Mouse (Mus musculus): ENCODE measurements around the gene Trappc6b. TPM values are rescaled to one million over a fixed set of nuclear protein-coding genes. Genes with fewer than 3 reads are reported as not detected.
A peak's percentile ranks its signal among the peaks of the same experiment; 100 is the strongest.

The Trappc6b gene
- not detected in 2 replicates for polyA plus RNA-seq (2012; ENCODE audit: insufficient read depth, insufficient read length, low replicate concordance, missing spikeins)

DNA sequence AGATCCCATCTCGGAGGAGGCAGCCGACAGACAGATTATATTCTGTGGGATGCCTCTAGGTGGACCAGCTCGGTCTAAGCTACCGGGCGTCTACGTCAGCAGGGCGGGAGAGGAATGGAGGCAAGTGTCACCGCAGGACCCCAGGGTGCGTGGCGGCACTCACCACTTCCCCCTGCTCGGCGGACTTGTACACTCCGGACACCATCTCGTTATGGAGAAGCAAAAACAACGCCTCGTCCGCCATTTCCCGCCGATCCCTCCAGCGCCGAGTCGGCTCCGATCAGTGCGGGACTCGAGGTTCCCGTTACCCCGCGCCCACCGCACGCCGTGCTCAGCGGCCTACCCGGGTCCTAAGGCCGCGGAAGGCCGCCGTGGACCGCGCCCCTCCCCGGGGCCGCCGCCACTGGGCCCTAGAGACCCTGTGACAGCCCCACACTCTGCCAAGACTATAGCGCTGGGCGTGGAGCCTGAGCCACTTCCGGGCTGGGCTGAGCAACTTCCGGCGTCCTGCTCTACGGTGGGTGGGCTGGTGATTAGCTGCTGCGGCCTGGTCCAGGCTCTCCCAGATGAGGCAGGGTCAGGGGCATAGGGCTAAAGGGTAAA is at the start of gene Trappc6b:
TSS of gene Trappc6b (minus strand) at position 480 of the 603 bp plus-strand sequence.
- H3K4me1 ChIP-seq (ENCODE audit: control insufficient read depth, insufficient read depth, low read length): 0 out of 2 replicates have a peak, but pooled peaks cover 2% of the 10 kb centered on the region
- H3K27ac ChIP-seq (ENCODE audit: insufficient read depth, low read depth, low read length): peak within 1 kb of the TSS; percentile 57
- H3K4me3 ChIP-seq (ENCODE audit: insufficient read depth, low read depth, low read length): peak within 1 kb of the TSS; percentile 70
- TF ChIP-seq POLR2A (IDR thresholded peaks at IDR 0.05; ENCODE audit: insufficient read depth, low read depth, low read length) (peak; percentile 84), CTCF (IDR thresholded peaks at IDR 0.05; ENCODE audit: insufficient read depth, low read depth, low read length) (no peak)
- WGBS: under 1% methylated on average over 49 of the region's 49 CpGs

DNA sequence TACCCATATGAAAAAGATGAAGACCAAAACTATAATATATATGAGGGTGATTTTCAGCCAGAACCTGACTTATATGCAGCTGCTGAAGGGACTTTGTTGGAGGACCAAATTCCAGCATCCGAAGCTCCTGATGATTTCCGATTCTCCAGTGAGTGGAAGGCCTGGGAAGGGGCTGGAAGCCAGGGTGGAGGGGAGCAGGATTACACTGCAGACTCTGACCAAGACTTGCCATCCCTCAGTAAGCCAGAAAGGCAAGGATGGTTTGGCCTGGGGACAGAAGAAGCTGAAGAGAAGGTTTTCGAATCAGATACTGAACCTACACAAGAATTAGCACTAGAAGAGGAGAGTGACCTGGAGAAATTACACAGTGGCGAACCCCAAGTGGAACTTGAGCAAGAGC is 46.7 kb upstream of the Trappc6b start:
- Histone ChIP-seq H3K4me3 (ENCODE audit: insufficient read depth, low read depth, low read length) (no peak overlapping the region), H3K4me1 (ENCODE audit: control insufficient read depth, insufficient read depth, low read length) (no peaks in the 10 kb centered on the region), H3K27ac (ENCODE audit: insufficient read depth, low read depth, low read length) (no peak overlapping the region)
- 89% methylated on average over 4 of the region's 4 CpGs for WGBS
- TF ChIP-seq POLR2A (IDR thresholded peaks at IDR 0.05; ENCODE audit: insufficient read depth, low read depth, low read length) (no peak), CTCF (IDR thresholded peaks at IDR 0.05; ENCODE audit: insufficient read depth, low read depth, low read length) (no peak)

DNA sequence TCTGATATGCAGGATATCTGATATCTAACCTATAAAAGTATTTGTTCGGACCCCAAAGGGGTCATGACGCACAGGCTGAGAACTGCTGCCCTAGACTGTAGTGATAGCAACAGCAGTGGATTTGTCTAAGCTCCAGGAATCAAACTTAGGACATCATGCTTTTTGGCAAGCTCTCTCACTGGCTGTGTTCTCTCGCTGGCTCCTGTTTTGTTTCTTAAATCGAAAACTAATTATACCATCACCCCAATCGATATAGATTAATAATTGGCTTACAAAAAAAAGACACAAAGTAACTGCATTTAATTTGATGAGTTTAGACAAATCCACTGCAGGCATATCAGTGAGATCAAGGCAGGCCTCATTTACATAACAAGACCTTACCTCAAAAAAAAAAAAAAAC is 45.2 kb upstream of the Trappc6b start:
- Histone ChIP-seq H3K4me3 (ENCODE audit: insufficient read depth, low read depth, low read length) (no peak overlapping the region), H3K4me1 (ENCODE audit: control insufficient read depth, insufficient read depth, low read length) (no peaks in the 10 kb centered on the region), H3K27ac (ENCODE audit: insufficient read depth, low read depth, low read length) (no peak overlapping the region)
- WGBS: 63% methylated on average over 5 of the region's 5 CpGs
- TF ChIP-seq CTCF (IDR thresholded peaks at IDR 0.05; ENCODE audit: insufficient read depth, low read depth, low read length) (no peak), POLR2A (IDR thresholded peaks at IDR 0.05; ENCODE audit: insufficient read depth, low read depth, low read length) (no peak)

DNA sequence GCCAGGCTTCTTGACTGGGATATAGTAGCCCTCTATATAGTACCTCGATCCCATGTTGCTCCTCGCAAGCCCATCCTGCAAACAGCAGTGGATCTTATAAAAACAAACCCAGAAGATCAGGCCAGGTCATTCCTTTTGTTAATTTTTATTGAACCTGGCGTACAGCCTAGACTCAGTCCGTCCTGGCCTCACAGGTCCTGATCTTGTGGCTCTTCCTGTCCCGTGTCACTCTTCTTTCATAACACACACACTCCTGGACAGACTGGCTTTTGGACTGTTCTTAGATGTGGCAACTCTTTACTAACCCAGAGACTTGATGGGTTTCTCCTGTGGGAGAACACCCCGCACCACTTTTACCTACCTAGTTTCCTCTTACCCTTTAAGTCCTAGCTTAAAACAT is 44.6 kb upstream of the Trappc6b start:
- 83% methylated on average over 6 of the region's 6 CpGs for WGBS
- no peak overlapping the region for H3K27ac ChIP-seq (ENCODE audit: insufficient read depth, low read depth, low read length)

DNA sequence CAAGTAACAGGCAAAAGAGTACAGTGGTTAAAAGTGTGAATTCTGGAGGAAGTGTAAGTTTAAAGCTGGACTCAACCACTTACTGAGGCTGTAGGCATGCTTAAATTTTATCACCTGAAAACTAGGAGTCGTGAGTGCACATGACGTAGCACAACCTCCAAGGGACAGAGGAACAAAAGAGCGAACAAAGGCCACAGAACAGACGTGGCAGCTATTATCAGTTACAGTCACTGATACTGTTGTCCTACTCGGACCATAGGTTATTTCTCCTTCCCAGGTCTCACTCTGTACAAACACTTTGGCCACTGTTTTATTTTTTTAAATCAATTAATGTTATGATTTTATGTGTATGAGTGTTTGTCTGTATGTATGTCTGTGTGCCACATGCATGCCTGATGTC is 43.5 kb upstream of the Trappc6b start:
- TF ChIP-seq POLR2A (IDR thresholded peaks at IDR 0.05; ENCODE audit: insufficient read depth, low read depth, low read length) (no peak), CTCF (IDR thresholded peaks at IDR 0.05; ENCODE audit: insufficient read depth, low read depth, low read length) (no peak)
- H3K27ac ChIP-seq (ENCODE audit: insufficient read depth, low read depth, low read length): no peak overlapping the region
- no peaks in the 10 kb centered on the region for H3K4me1 ChIP-seq (ENCODE audit: control insufficient read depth, insufficient read depth, low read length)
- WGBS: 83% methylated on average over 5 of the region's 5 CpGs
- H3K4me3 ChIP-seq (ENCODE audit: insufficient read depth, low read depth, low read length): no peak overlapping the region

More for the DNA sequence above, 44.6 kb upstream of the Trappc6b start:
- TF ChIP-seq CTCF (IDR thresholded peaks at IDR 0.05; ENCODE audit: insufficient read depth, low read depth, low read length) (no peak), POLR2A (IDR thresholded peaks at IDR 0.05; ENCODE audit: insufficient read depth, low read depth, low read length) (no peak)
- no peaks in the 10 kb centered on the region for H3K4me1 ChIP-seq (ENCODE audit: control insufficient read depth, insufficient read depth, low read length)
- no peak overlapping the region for H3K4me3 ChIP-seq (ENCODE audit: insufficient read depth, low read depth, low read length)

DNA sequence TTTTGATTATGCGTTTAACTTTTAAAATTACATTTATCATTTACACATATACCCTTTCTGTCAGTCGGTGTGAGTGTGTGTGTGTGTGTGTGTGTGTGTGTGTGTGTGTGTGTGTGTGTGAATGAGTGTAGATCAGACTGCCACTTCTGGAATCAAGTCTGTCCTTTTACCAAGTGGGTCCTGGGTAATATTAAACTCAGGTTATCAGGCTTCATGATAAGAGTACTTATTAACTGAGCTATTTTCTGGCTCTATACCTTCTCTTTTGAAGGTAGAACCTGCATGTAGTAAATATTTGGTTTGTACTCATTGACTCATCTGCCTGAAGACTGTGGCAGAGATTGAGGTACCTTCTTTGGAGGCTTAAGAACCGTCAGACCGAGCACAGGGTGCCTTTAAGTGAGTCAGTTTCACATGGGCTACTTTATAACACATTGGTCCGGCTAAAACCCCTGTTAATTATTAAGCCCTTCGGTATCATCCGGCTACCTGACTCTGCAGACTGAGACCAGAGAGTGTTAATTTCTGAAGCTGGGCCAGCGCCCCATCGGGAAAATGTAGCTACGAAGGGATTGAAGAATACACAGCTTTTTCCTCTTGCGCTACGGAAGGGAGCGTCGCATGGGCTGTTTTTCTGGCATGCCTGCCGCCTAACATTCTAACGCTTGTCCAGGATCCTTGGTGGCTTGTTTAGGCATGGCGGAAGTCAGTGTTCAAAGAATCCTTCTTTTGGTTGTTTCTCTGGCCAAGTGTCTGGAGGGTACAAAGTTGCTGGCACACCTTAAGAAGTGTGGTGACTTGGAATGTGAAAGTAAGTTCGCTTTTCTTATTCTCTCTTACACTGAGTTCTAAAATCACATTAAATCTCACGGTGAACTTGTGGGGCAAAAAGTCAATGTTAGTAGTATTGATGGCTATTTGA is 34.1 kb upstream of the Trappc6b start, which contains the start of gene Mia2:
TSS of gene Mia2 (plus strand) at position 696 of the 922 bp plus-strand sequence.
- TF ChIP-seq POLR2A (IDR thresholded peaks at IDR 0.05; ENCODE audit: insufficient read depth, low read depth, low read length) (no peak), CTCF (IDR thresholded peaks at IDR 0.05; ENCODE audit: insufficient read depth, low read depth, low read length) (no peak)
- Histone ChIP-seq H3K4me3 (ENCODE audit: insufficient read depth, low read depth, low read length) (no peak within 1 kb of the TSS), H3K27ac (ENCODE audit: insufficient read depth, low read depth, low read length) (no peak within 1 kb of the TSS), H3K4me1 (ENCODE audit: control insufficient read depth, insufficient read depth, low read length) (no peaks in the 10 kb centered on the region)
- WGBS: 86% methylated on average over 19 of the region's 19 CpGs

DNA sequence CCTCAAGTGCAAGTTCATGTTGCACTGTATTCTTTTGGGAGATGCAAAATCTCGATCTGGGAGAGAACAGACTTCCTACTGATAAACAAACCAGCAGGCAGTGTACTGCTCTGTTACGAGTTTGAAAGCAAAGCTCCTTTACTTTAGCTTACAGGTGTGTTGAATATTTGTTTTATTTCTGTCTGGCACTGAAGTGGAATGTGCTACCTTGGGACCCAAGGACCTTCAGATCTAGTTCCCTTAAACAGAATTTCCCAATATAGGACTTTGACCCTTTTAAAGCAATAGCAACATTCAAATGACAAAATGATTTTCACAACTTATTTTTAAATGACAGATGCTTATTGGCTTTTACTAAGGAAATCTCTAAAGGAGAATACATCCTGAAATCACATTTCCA is 32.3 kb upstream of the Trappc6b start:
- no peak overlapping the region for H3K27ac ChIP-seq (ENCODE audit: insufficient read depth, low read depth, low read length)
- no peak overlapping the region for H3K4me3 ChIP-seq (ENCODE audit: insufficient read depth, low read depth, low read length)
- TF ChIP-seq POLR2A (IDR thresholded peaks at IDR 0.05; ENCODE audit: insufficient read depth, low read depth, low read length) (no peak), CTCF (IDR thresholded peaks at IDR 0.05; ENCODE audit: insufficient read depth, low read depth, low read length) (no peak)
- 71% methylated on average over 2 of the region's 2 CpGs for WGBS
- no peaks in the 10 kb centered on the region for H3K4me1 ChIP-seq (ENCODE audit: control insufficient read depth, insufficient read depth, low read length)

DNA sequence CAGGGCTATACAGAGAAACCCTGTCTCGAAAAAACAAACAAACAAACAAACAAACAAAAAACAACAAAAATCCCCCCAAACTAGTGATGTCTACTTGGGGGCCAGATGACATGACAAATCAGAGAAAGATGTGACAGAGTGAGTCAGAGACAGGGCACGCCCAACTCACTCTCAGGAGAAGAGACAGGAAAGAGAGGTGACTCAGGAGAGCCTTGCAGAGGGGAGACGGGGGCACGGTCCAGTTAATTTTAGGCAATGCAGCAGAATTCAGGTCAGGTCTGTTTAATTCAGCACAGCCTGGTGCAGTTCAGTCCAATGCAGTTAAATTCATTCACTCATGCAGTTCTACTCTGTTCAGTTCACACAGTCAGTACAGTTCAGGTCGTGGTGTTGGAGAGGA is 24.9 kb upstream of the Trappc6b start:
- Histone ChIP-seq H3K27ac (ENCODE audit: insufficient read depth, low read depth, low read length) (no peak overlapping the region), H3K4me3 (ENCODE audit: insufficient read depth, low read depth, low read length) (no peak overlapping the region), H3K4me1 (ENCODE audit: control insufficient read depth, insufficient read depth, low read length) (no peaks in the 10 kb centered on the region)
- no peak for TF ChIP-seq CTCF (IDR thresholded peaks at IDR 0.05; ENCODE audit: insufficient read depth, low read depth, low read length)
- TF ChIP-seq POLR2A (IDR thresholded peaks at IDR 0.05; ENCODE audit: insufficient read depth, low read depth, low read length): no peak
- WGBS: 83% methylated on average over 5 of the region's 5 CpGs

DNA sequence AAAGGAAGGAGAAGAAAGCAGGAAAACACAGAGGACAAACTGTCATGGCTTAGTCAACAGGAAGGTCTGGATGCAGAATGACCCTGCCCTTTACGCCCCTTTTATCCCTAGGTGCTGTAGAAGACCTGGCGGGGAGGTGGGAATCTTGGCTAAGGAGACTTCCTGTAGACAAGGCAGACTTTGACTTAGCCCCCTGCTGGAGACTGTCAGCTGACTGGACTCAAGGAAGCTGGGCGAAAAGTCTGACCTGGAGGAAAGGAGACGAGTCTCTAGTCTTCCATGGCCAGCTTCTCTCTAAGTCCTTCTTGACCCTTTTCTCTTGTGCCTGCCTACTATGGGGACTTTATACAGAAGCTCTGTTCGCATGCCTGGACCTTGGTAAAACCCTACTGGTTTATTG is 23.2 kb upstream of the Trappc6b start:
- 71% methylated on average over 5 of the region's 5 CpGs for WGBS
- Histone ChIP-seq H3K27ac (ENCODE audit: insufficient read depth, low read depth, low read length) (no peak overlapping the region), H3K4me1 (ENCODE audit: control insufficient read depth, insufficient read depth, low read length) (no peaks in the 10 kb centered on the region), H3K4me3 (ENCODE audit: insufficient read depth, low read depth, low read length) (no peak overlapping the region)
- no peak for TF ChIP-seq CTCF (IDR thresholded peaks at IDR 0.05; ENCODE audit: insufficient read depth, low read depth, low read length)
- TF ChIP-seq POLR2A (IDR thresholded peaks at IDR 0.05; ENCODE audit: insufficient read depth, low read depth, low read length): no peak
